Comparison of ENCODE assay signal across 21 mouse cellular contexts in genomic region chr13:43070496-43070895, GRCm38 (mm10).
"Had no signal": no experiment of that assay in that cellular context is flagged by ENCODE, and none has a peak within 500 bp of the region (broad histone marks: within the 10 kb centered on the region; RNA-seq: fewer than 3 reads in every experiment).

No protein-coding gene starts in this region.

- H3K4me1 ChIP-seq: limb, embryonic 12.5 days; limb, embryonic 15.5 days; midbrain, embryonic 12.5 days; neural tube, embryonic 12.5 days had no signal

- ATAC-seq: liver, postnatal 0 days; lung, postnatal 0 days; midbrain, embryonic 15.5 days had no signal

- H3K4me3 ChIP-seq: limb, embryonic 12.5 days; limb, embryonic 15.5 days; midbrain, embryonic 12.5 days; midbrain, embryonic 15.5 days; neural tube, embryonic 12.5 days; neural tube, embryonic 15.5 days had no signal

- H3K27me3 ChIP-seq: limb, embryonic 12.5 days; limb, embryonic 15.5 days; midbrain, embryonic 12.5 days; midbrain, embryonic 15.5 days; neural tube, embryonic 12.5 days; neural tube, embryonic 15.5 days had no signal

- H3K27ac ChIP-seq: limb, embryonic 12.5 days; limb, embryonic 15.5 days; liver, embryonic 14.5 days; macrophage; midbrain, embryonic 12.5 days; midbrain, embryonic 15.5 days; neural tube, embryonic 12.5 days; neural tube, embryonic 15.5 days; stomach, postnatal 0 days had no signal

- DNase-seq: kidney, postnatal 36 days; layer of hippocampus, adult 9-11 months; liver, postnatal 0 days; right cerebral cortex, adult 18-20 months; right cerebral cortex, postnatal 14 days; right cerebral cortex, postnatal 4 days; thymus, adult 2 months; thymus, postnatal 14 days; thymus, postnatal 4 days had no signal

- H3K9ac ChIP-seq: limb, embryonic 12.5 days; limb, embryonic 15.5 days; liver, embryonic 14.5 days; liver, postnatal 0 days; lung, embryonic 14.5 days; midbrain, embryonic 12.5 days; midbrain, embryonic 15.5 days; neural tube, embryonic 12.5 days; neural tube, embryonic 15.5 days had no signal

- H3K4me2 ChIP-seq: limb, embryonic 12.5 days; limb, embryonic 15.5 days; liver, embryonic 11.5 days; lung, embryonic 14.5 days; midbrain, embryonic 12.5 days; midbrain, embryonic 15.5 days; neural tube, embryonic 12.5 days; neural tube, embryonic 15.5 days had no signal

- H3K9me3 ChIP-seq: limb, embryonic 12.5 days; limb, embryonic 15.5 days; midbrain, embryonic 12.5 days; midbrain, embryonic 15.5 days; neural tube, embryonic 12.5 days; neural tube, embryonic 15.5 days had no signal

- H3K36me3 ChIP-seq: limb, embryonic 12.5 days; limb, embryonic 15.5 days; midbrain, embryonic 12.5 days; midbrain, embryonic 15.5 days; neural tube, embryonic 12.5 days; neural tube, embryonic 15.5 days had no signal
